Mouse (Mus musculus) lung, embryonic 14.5 days (tissue): ENCODE measurements around the gene Arhgap8. TPM values are rescaled to one million over a fixed set of nuclear protein-coding genes. Genes with fewer than 3 reads are reported as not detected.

Experiments used
- ATAC-seq: fragments of 200-750 bp; cut with Nextera tagmentation; 2 replicates; pipeline ENCODE4 v1.8.0; 2017; ENCODE audit warnings: mild to moderate bottlenecking, moderate TSS enrichment, moderate library complexity; ENCODE audit not compliant: insufficient read depth
- DNase-seq: peaks from one replicate; pipeline ENCODE4 v3.0.0-alpha.2; 2015
- H3K27ac ChIP-seq: fragments of 300-500 bp; sonication (generic); 2 replicates; pipeline ENCODE4 v1.5.1; 2014; ENCODE audit warnings: low read depth, mild to moderate bottlenecking, moderate library complexity
- H3K27me3 ChIP-seq: fragments of 300-500 bp; sonication (generic); 2 replicates; pipeline ENCODE4 v1.6.1; 2014; ENCODE audit warnings: low read length, control low read depth; ENCODE audit not compliant: insufficient read depth
- H3K36me3 ChIP-seq: fragments of 300-500 bp; sonication (generic); 2 replicates; pipeline ENCODE4 v1.6.1; 2014; ENCODE audit warnings: control low read depth; ENCODE audit not compliant: insufficient read depth
- H3K4me1 ChIP-seq: fragments of 300-500 bp; sonication (generic); 2 replicates; pipeline ENCODE4 v1.6.1; 2014; ENCODE audit warnings: antibody characterized with exemption, control low read depth; ENCODE audit not compliant: insufficient read depth
- H3K4me2 ChIP-seq: fragments of 300-500 bp; sonication (generic); 2 replicates; pipeline ENCODE4 v1.6.1; 2014; ENCODE audit warnings: mild to moderate bottlenecking
- H3K4me3 ChIP-seq: fragments of 300-500 bp; sonication (generic); 2 replicates; pipeline ENCODE4 v1.5.1; 2014; ENCODE audit warnings: low read depth, low read length
- H3K9ac ChIP-seq: fragments of 300-500 bp; sonication (generic); 2 replicates; pipeline ENCODE4 v1.6.1; 2014
- H3K9me3 ChIP-seq: fragments of 300-500 bp; sonication (generic); 2 replicates; pipeline ENCODE4 v1.6.1; 2016; ENCODE audit warnings: low read depth, low read length, control low read depth
- CTCF ChIP-seq: IDR thresholded peaks from 2 replicates; pipeline ENCODE4 v1.5.1; 2016; ENCODE audit warnings: antibody characterized with exemption, low read depth
- WGBS: fragments of 180-500 bp; shearing (Covaris S2); extraction: QIAGEN DNeasy Blood & Tissue Kit; methylation state at CpG from one replicate; pipeline ENCODE4 v1.1.7; 2014; 5-methylcytosine and 5-hydroxymethylcytosine counted together
- polyA plus RNA-seq: library from polyadenylated mRNA; unstranded; fragments of >200 nt; fragmentation: Nextera tagmentation; extraction: Ambion mirVana; gene quantifications from 2 replicates; pipeline ENCODE4 v1.2.1, GENCODE M21; 2014

Arhgap8 gene
- polyA plus RNA-seq, 1 experiment from 2014 or later = 18.1 TPM

DNA sequence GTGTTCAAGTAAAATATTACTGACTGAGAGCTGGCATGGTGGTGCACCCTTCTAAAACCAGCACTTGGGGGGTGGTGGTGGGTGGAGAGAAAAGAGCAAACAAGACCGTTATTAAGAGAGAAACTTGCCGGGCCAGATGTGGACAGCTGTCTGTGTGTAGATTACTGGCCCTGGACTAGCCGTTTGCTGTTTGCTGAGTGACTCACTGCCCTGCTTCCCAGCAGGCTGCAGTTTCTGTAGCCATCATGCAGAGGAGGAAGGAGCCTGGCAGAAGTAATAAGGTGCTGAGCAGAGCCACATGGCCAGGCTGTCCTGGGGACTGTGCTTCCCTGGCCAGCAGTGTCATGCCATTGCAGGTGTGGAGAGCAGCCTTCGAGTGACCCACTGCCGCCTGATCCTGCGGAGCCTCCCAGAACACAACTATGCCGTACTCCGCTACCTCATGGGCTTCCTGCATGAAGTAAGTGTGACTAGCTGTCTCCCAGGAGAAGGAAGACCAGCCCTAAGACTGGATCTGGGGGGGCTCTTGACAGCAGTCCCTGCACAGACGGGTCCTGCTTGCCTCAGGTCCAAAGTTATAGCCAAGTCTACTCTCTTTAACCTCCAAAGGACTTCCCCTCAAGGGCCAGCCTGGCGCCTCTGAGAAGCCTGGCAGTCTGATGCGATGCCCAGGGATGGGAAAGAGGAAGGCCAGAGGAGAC is 49.9 kb downstream of the Arhgap8 start:
- Histone ChIP-seq H3K27ac (no peak overlapping the region), H3K9me3 (no peaks in the 10 kb centered on the region), H3K36me3 (no peaks in the 10 kb centered on the region), H3K4me1 (no peaks in the 10 kb centered on the region), H3K4me3 (no peak overlapping the region), H3K27me3 (no peaks in the 10 kb centered on the region), H3K9ac (no peak overlapping the region), H3K4me2 (no peak overlapping the region)
- no peak for ATAC-seq
- WGBS = 65% methylated on average over 11 of the region's 11 CpGs
- DNase-seq = no peak
- TF ChIP-seq CTCF = no peak

GRCm38 (mm10) chr15:84772191-84773111 is 52.6 kb downstream of the Arhgap8 start:
- peak; percentile 57 for TF ChIP-seq CTCF
- Histone ChIP-seq H3K4me2 (no peak overlapping the region), H3K27ac (no peak overlapping the region), H3K9ac (no peak overlapping the region), H3K27me3 (no peaks in the 10 kb centered on the region), H3K4me3 (no peak overlapping the region), H3K36me3 (no peaks in the 10 kb centered on the region), H3K4me1 (no peaks in the 10 kb centered on the region), H3K9me3 (no peaks in the 10 kb centered on the region)
- DNase-seq = peak; percentile 19
- WGBS = 77% methylated on average over 21 of the region's 21 CpGs
- ATAC-seq = no peak; the same call in 1 of the 2 replicates

DNA sequence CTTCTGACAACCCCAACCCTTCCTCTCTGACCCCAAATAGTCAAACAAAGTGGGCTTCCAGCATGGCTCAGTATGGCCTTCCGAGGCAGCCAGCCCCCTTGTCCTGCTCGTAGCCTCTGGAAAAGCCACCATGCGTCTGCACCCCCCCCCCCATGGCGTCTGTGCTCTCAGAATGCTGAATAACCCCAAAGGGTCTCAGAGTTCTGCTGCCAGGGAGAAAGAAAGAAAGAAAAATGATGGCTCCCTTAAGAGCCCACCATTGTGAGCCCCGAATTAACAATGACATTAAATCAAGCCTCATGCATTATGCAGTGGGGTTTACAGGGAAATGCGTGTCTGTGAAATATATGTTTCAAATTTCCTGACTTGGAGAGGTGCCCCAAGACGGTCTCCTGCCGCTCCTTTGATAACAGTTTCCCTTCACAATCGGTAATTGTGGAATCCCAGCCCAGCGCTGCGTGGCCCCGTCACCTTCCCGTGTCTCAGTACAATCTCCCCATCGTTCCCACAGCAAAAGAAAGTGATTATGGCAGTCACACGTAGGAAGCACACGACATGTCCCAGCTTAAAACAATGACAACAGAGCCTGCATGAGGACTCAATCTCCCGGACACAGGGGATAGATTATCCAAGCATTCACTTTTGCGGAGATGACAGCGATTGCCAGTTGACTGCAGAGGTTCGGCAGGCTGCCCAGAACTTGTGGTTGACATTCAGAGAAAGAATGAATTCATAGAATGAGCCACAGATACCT is 55.7 kb downstream of the Arhgap8 start:
- DNase-seq = peak; percentile 26
- Histone ChIP-seq H3K36me3 (no peaks in the 10 kb centered on the region), H3K27me3 (no peaks in the 10 kb centered on the region), H3K4me3 (no peak overlapping the region), H3K27ac (no peak overlapping the region), H3K4me1 (no peaks in the 10 kb centered on the region), H3K9ac (no peak overlapping the region), H3K9me3 (no peaks in the 10 kb centered on the region), H3K4me2 (no peak overlapping the region)
- ATAC-seq = no peak
- 38% methylated on average over 20 of the region's 20 CpGs for WGBS
- no peak for TF ChIP-seq CTCF

DNA sequence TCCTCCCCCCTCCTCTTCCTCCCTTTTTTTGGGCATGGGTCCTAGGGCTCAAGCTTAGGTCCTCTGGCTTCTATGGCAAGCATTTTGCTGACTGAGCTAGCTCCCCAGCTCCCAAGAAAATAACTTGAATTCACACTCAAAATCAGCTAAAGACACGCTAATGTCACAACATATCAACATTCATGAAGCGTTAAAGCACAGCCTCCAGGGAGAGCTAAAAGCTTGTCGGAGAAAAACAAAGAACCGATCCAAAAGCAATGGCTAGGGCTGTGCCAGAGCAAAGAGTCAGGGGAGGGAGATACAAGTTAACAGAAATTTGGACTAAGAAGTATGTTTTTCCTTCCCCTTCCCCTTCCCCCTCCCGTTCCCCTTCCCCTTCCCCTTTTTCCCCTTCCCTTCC is 58.7 kb downstream of the Arhgap8 start:
- DNase-seq = peak; percentile 4
- no peak for ATAC-seq
- Histone ChIP-seq H3K9ac (no peak overlapping the region), H3K4me2 (no peak overlapping the region), H3K9me3 (no peaks in the 10 kb centered on the region), H3K27me3 (no peaks in the 10 kb centered on the region), H3K36me3 (no peaks in the 10 kb centered on the region), H3K4me1 (no peaks in the 10 kb centered on the region), H3K27ac (no peak overlapping the region), H3K4me3 (no peak overlapping the region)
- WGBS = 37% methylated on average over 5 of the region's 5 CpGs
- TF ChIP-seq CTCF = no peak

DNA sequence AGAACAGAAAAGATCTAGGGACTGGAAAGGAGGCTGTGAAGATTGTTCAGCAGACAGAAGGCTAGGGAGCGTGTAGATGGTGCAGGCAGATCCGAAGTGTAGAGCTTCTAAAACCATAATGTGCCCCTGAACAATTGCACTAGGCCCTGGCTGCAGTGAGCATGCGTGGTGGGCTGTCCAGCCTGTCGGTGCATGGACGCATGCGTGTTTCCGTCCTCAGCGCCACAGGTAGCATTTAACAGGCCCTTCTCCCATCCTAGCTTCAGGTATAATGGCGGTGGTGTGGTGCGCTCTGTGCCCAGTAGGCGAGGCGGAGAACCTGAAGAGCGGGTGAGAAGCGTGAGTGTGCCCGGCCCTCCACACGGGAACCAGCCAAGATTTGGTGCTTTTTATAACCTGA is 65.0 kb downstream of the Arhgap8 start:
- H3K27ac ChIP-seq = no peak overlapping the region
- no peaks in the 10 kb centered on the region for H3K36me3 ChIP-seq
- H3K4me3 ChIP-seq = no peak overlapping the region
- no peak overlapping the region for H3K4me2 ChIP-seq
- H3K4me1 ChIP-seq = no peaks in the 10 kb centered on the region
- H3K9ac ChIP-seq = no peak overlapping the region
- 95% methylated on average over 16 of the region's 16 CpGs for WGBS
- no peak for TF ChIP-seq CTCF
- no peaks in the 10 kb centered on the region for H3K27me3 ChIP-seq
- no peak for DNase-seq
- no peak for ATAC-seq
- no peaks in the 10 kb centered on the region for H3K9me3 ChIP-seq

DNA sequence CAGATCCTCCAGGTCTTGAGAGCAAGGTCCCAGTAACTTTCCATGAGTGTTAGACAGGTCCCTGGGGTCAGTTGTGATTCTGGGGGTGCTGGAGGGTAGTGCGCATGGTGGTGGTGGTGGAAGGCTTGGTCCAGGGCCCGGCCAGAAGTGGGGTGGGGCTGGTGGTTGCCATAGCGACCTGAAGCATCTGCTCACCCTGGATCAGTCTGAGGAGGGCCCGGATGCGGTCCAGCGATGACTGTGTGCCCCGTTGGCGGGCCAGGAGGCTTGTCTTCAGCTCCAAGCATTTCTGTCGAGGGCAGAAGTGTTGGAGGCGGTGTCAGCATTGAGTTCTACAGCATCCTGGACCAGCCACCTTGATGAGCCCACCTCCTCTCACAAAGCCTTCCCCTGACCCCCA is 67.3 kb downstream of the Arhgap8 start:
- WGBS = 89% methylated on average over 10 of the region's 10 CpGs
- Histone ChIP-seq H3K4me3 (no peak overlapping the region), H3K36me3 (no peaks in the 10 kb centered on the region), H3K9me3 (no peaks in the 10 kb centered on the region), H3K9ac (no peak overlapping the region), H3K27me3 (no peaks in the 10 kb centered on the region), H3K4me1 (no peaks in the 10 kb centered on the region), H3K27ac (no peak overlapping the region), H3K4me2 (no peak overlapping the region)
- no peak for TF ChIP-seq CTCF
- ATAC-seq (no peak), DNase-seq (no peak)

- no peaks in the 10 kb centered on the region for H3K4me1 ChIP-seq
- 65% methylated on average over 5 of the region's 5 CpGs for whole genome bisulfite sequencing
- 0 out of 2 replicates have a peak, but pooled peaks have one; percentile 18 for TF ChIP-seq CTCF
Observed at GRCm38 (mm10) chr15:84793649-84794048, 73.8 kb downstream of the Arhgap8 start.

More at GRCm38 (mm10) chr15:84793649-84794048, 73.8 kb downstream of the Arhgap8 start:
- H3K36me3 ChIP-seq = no peaks in the 10 kb centered on the region
- no peak overlapping the region for H3K4me2 ChIP-seq
- no peaks in the 10 kb centered on the region for H3K27me3 ChIP-seq
- no peak overlapping the region for H3K27ac ChIP-seq
- H3K4me3 ChIP-seq = no peak overlapping the region
- H3K9ac ChIP-seq = no peak overlapping the region
- no peak for ATAC-seq
- DNase-seq = no peak
- H3K9me3 ChIP-seq = no peaks in the 10 kb centered on the region
